Mouse (Mus musculus) limb, embryonic 15.5 days (tissue): ENCODE results near the gene Camk2d. TPM values are rescaled to one million over a fixed set of nuclear protein-coding genes. Genes with fewer than 3 reads are reported as not detected.

ENCODE experiments used
- ATAC-seq: fragments of 200-750 bp; cut with Nextera tagmentation; 2 replicates; pipeline ENCODE4 v1.8.0; 2017; ENCODE audit warnings: low read depth, moderate TSS enrichment; ENCODE audit not compliant: insufficient number of reproducible peaks, low FRiP score, low TSS enrichment
- H3K27ac ChIP-seq: fragments of 300-500 bp; sonication (generic); 2 replicates; pipeline ENCODE4 v1.5.1; 2015; ENCODE audit warnings: moderate library complexity, mild to moderate bottlenecking, inconsistent platforms
- H3K27me3 ChIP-seq: fragments of 300-500 bp; sonication (generic); 2 replicates; pipeline ENCODE4 v1.6.1; 2015; ENCODE audit warnings: inconsistent platforms
- H3K36me3 ChIP-seq: fragments of 300-500 bp; sonication (generic); 2 replicates; pipeline ENCODE4 v1.6.1; 2015; ENCODE audit warnings: inconsistent platforms
- H3K4me1 ChIP-seq: fragments of 300-500 bp; sonication (generic); 2 replicates; pipeline ENCODE4 v1.6.1; 2015; ENCODE audit warnings: inconsistent platforms
- H3K4me2 ChIP-seq: fragments of 300-500 bp; sonication (generic); 2 replicates; pipeline ENCODE4 v1.6.1; 2015; ENCODE audit warnings: mild to moderate bottlenecking, inconsistent platforms
- H3K4me3 ChIP-seq: fragments of 300-500 bp; sonication (generic); 2 replicates; pipeline ENCODE4 v1.5.1; 2015; ENCODE audit warnings: mild to moderate bottlenecking, inconsistent platforms
- H3K9ac ChIP-seq: fragments of 300-500 bp; sonication (generic); 2 replicates; pipeline ENCODE4 v1.6.1; 2015; ENCODE audit warnings: inconsistent platforms
- H3K9me3 ChIP-seq: fragments of 300-500 bp; sonication (generic); 2 replicates; pipeline ENCODE4 v1.6.1; 2016; ENCODE audit warnings: inconsistent platforms
- WGBS: fragments of 180-500 bp; shearing (Covaris S2); methylation state at CpG from one replicate; pipeline ENCODE4 v1.1.7; 2015; 5-methylcytosine and 5-hydroxymethylcytosine counted together
- polyA plus RNA-seq: library from polyadenylated mRNA; unstranded; fragments of >200 nt; fragmentation: Nextera tagmentation; extraction: Ambion mirVana; gene quantifications from 2 replicates; pipeline ENCODE4 v1.2.1, GENCODE M21; 2015

Gene Camk2d
- polyA plus RNA-seq, 1 experiment from 2014 or later: 31.3 TPM

- Histone ChIP-seq H3K9ac (no peak overlapping the region), H3K9me3 (no peaks in the 10 kb centered on the region), H3K27ac (no peak overlapping the region), H3K27me3 (no peaks in the 10 kb centered on the region), H3K36me3 (no peaks in the 10 kb centered on the region), H3K4me1 (no peaks in the 10 kb centered on the region), H3K4me3 (no peak overlapping the region), H3K4me2 (no peak overlapping the region)
- ATAC-seq: no peak
- WGBS: 89% methylated on average over 6 of the region's 6 CpGs
These were observed 38.1 kb downstream of the Camk2d start for GRCm38 (mm10) chr3:126634171-126634570.

- Histone ChIP-seq H3K9ac (no peak overlapping the region), H3K27ac (no peak overlapping the region), H3K27me3 (no peaks in the 10 kb centered on the region), H3K4me2 (no peak overlapping the region), H3K9me3 (no peaks in the 10 kb centered on the region), H3K36me3 (no peaks in the 10 kb centered on the region), H3K4me1 (no peaks in the 10 kb centered on the region), H3K4me3 (no peak overlapping the region)
- no peak for ATAC-seq
- WGBS: 69% methylated on average over 1 of the region's 1 CpGs
These were observed 42.2 kb downstream of the Camk2d start for GRCm38 (mm10) chr3:126638259-126638658.

GRCm38 (mm10) chr3:126639098-126639513 lies 43.0 kb downstream of the Camk2d start:
- no peak overlapping the region for H3K27ac ChIP-seq
- WGBS: 52% methylated on average over 5 of the region's 5 CpGs
- ATAC-seq: no peak

GRCm38 (mm10) chr3:126640443-126641251 lies 44.5 kb downstream of the Camk2d start:
- no peak overlapping the region for H3K4me3 ChIP-seq
- no peak overlapping the region for H3K27ac ChIP-seq
- no peaks in the 10 kb centered on the region for H3K27me3 ChIP-seq
- no peak overlapping the region for H3K9ac ChIP-seq
- no peak overlapping the region for H3K4me2 ChIP-seq
- no peaks in the 10 kb centered on the region for H3K4me1 ChIP-seq
- no peaks in the 10 kb centered on the region for H3K9me3 ChIP-seq
- no peaks in the 10 kb centered on the region for H3K36me3 ChIP-seq
- 76% methylated on average over 10 of the region's 10 CpGs for WGBS
- no peak for ATAC-seq

More at GRCm38 (mm10) chr3:126639098-126639513, 43.0 kb downstream of the Camk2d start:
- H3K9ac ChIP-seq: no peak overlapping the region
- no peak overlapping the region for H3K4me2 ChIP-seq
- H3K27me3 ChIP-seq: no peaks in the 10 kb centered on the region
- H3K36me3 ChIP-seq: no peaks in the 10 kb centered on the region
- no peaks in the 10 kb centered on the region for H3K9me3 ChIP-seq
- no peak overlapping the region for H3K4me3 ChIP-seq
- no peaks in the 10 kb centered on the region for H3K4me1 ChIP-seq

GRCm38 (mm10) chr3:126641451-126641850 lies 45.3 kb downstream of the Camk2d start:
- H3K4me2 ChIP-seq: no peak overlapping the region
- WGBS: 78% methylated on average over 4 of the region's 4 CpGs
- H3K27ac ChIP-seq: no peak overlapping the region
- no peak overlapping the region for H3K4me3 ChIP-seq
- no peak overlapping the region for H3K9ac ChIP-seq
- no peaks in the 10 kb centered on the region for H3K27me3 ChIP-seq
- no peaks in the 10 kb centered on the region for H3K9me3 ChIP-seq
- no peaks in the 10 kb centered on the region for H3K4me1 ChIP-seq
- no peaks in the 10 kb centered on the region for H3K36me3 ChIP-seq
- no peak for ATAC-seq

GRCm38 (mm10) chr3:126643071-126644010 lies 47.2 kb downstream of the Camk2d start:
- no peaks in the 10 kb centered on the region for H3K36me3 ChIP-seq
- no peaks in the 10 kb centered on the region for H3K4me1 ChIP-seq
- H3K4me3 ChIP-seq: no peak overlapping the region
- H3K27ac ChIP-seq: no peak overlapping the region
- no peaks in the 10 kb centered on the region for H3K27me3 ChIP-seq
- WGBS: 37% methylated on average over 10 of the region's 10 CpGs
- no peak overlapping the region for H3K4me2 ChIP-seq
- no peak for ATAC-seq
- H3K9ac ChIP-seq: no peak overlapping the region
- H3K9me3 ChIP-seq: no peaks in the 10 kb centered on the region

GRCm38 (mm10) chr3:126650332-126650731 lies 54.2 kb downstream of the Camk2d start:
- no peak overlapping the region for H3K9ac ChIP-seq
- 87% methylated on average over 4 of the region's 4 CpGs for WGBS
- H3K9me3 ChIP-seq: no peaks in the 10 kb centered on the region
- H3K27ac ChIP-seq: no peak overlapping the region
- H3K36me3 ChIP-seq: no peaks in the 10 kb centered on the region
- ATAC-seq: no peak
- H3K4me3 ChIP-seq: no peak overlapping the region
- H3K4me2 ChIP-seq: no peak overlapping the region
- no peaks in the 10 kb centered on the region for H3K4me1 ChIP-seq
- no peaks in the 10 kb centered on the region for H3K27me3 ChIP-seq

GRCm38 (mm10) chr3:126650747-126651146 lies 54.6 kb downstream of the Camk2d start:
- ATAC-seq: no peak
- Histone ChIP-seq H3K27me3 (no peaks in the 10 kb centered on the region), H3K4me3 (no peak overlapping the region), H3K9ac (no peak overlapping the region), H3K4me2 (no peak overlapping the region), H3K9me3 (no peaks in the 10 kb centered on the region), H3K4me1 (no peaks in the 10 kb centered on the region), H3K27ac (no peak overlapping the region), H3K36me3 (no peaks in the 10 kb centered on the region)
- WGBS: 88% methylated on average over 6 of the region's 6 CpGs

GRCm38 (mm10) chr3:126652361-126652760 lies 56.3 kb downstream of the Camk2d start:
- ATAC-seq: no peak
- Histone ChIP-seq H3K36me3 (no peaks in the 10 kb centered on the region), H3K9me3 (no peaks in the 10 kb centered on the region), H3K27me3 (no peaks in the 10 kb centered on the region), H3K4me1 (no peaks in the 10 kb centered on the region), H3K27ac (no peak overlapping the region), H3K4me2 (no peak overlapping the region), H3K4me3 (no peak overlapping the region), H3K9ac (no peak overlapping the region)
- WGBS: 55% methylated on average over 2 of the region's 2 CpGs

- H3K9ac ChIP-seq: no peak overlapping the region
- no peaks in the 10 kb centered on the region for H3K9me3 ChIP-seq
- no peaks in the 10 kb centered on the region for H3K4me1 ChIP-seq
- H3K4me2 ChIP-seq: no peak overlapping the region
- no peaks in the 10 kb centered on the region for H3K27me3 ChIP-seq
- no peak overlapping the region for H3K4me3 ChIP-seq
- H3K27ac ChIP-seq: no peak overlapping the region
- 66% methylated on average over 1 of the region's 1 CpGs for WGBS
- H3K36me3 ChIP-seq: no peaks in the 10 kb centered on the region
- ATAC-seq: no peak
These were observed 57.0 kb downstream of the Camk2d start for GRCm38 (mm10) chr3:126653118-126653517.

GRCm38 (mm10) chr3:126656173-126656572 lies 60.1 kb downstream of the Camk2d start:
- Histone ChIP-seq H3K27ac (no peak overlapping the region), H3K9ac (no peak overlapping the region), H3K27me3 (no peaks in the 10 kb centered on the region), H3K4me1 (peaks cover 9% of the 10 kb centered on the region), H3K36me3 (no peaks in the 10 kb centered on the region), H3K9me3 (no peaks in the 10 kb centered on the region), H3K4me2 (no peak overlapping the region), H3K4me3 (no peak overlapping the region)
- ATAC-seq: no peak
- WGBS: 50% methylated on average over 3 of the region's 3 CpGs

GRCm38 (mm10) chr3:126657895-126658294 lies 61.8 kb downstream of the Camk2d start:
- no peaks in the 10 kb centered on the region for H3K9me3 ChIP-seq
- H3K9ac ChIP-seq: no peak overlapping the region
- peaks cover 9% of the 10 kb centered on the region for H3K4me1 ChIP-seq
- ATAC-seq: no peak
- no peaks in the 10 kb centered on the region for H3K36me3 ChIP-seq
- no peaks in the 10 kb centered on the region for H3K27me3 ChIP-seq
- 58% methylated on average over 4 of the region's 4 CpGs for WGBS
- H3K4me2 ChIP-seq: no peak overlapping the region
- no peak overlapping the region for H3K4me3 ChIP-seq
- no peak overlapping the region for H3K27ac ChIP-seq
